Mouse (Mus musculus): ENCODE measurements at regions not wholly inside any gene's neighbourhood (a gene's known extent, or its start where the extent isn't known, plus 50 kb on each side); places are given as distances from the start of the nearest gene placed in this dataset.

DNA sequence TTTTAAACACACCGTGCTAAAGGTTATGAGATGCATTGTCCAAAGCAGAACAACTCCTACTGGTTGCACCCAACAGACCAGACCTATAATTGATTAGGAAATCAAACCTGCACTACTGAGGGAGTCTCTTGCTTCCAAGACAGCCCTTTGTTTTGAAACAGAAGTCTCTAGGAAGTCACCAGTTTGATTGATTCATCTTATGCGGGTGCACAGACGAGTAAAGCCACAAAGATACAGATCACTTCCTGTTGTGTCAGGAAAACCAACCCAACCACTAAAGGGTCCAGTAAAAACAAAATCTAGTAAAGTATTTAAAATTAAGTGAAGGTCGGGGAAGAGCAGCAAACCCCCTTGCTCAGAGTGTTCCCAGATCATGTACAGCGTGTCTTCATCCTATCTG lies 58.3 kb upstream of the N6amt1 start:
- Histone ChIP-seq H3K9ac (ENCODE audit: low read length) (no peak overlapping the region), H3K4me1 (ENCODE audit: control insufficient read depth, insufficient read depth, low read length) (no peaks in the 10 kb centered on the region), H3K27ac (ENCODE audit: low read length) (no peak overlapping the region), H3K27me3 (ENCODE audit: control insufficient read depth, insufficient read depth, low read length) (no peaks in the 10 kb centered on the region), H3K9me3 (replicated peaks; ENCODE audit: control insufficient read depth, low read length) (no peaks in the 10 kb centered on the region), H3K4me3 (replicated peaks; ENCODE audit: low read length) (no peak overlapping the region), H3K4me2 (ENCODE audit: low read depth, low read length) (no peak overlapping the region), H3K36me3 (ENCODE audit: control insufficient read depth, insufficient read depth, low read length) (no peaks in the 10 kb centered on the region)
- no peak for ATAC-seq (ENCODE audit: insufficient read depth, low FRiP score)
- 68% methylated on average over 5 of the region's 5 CpGs for WGBS

DNA sequence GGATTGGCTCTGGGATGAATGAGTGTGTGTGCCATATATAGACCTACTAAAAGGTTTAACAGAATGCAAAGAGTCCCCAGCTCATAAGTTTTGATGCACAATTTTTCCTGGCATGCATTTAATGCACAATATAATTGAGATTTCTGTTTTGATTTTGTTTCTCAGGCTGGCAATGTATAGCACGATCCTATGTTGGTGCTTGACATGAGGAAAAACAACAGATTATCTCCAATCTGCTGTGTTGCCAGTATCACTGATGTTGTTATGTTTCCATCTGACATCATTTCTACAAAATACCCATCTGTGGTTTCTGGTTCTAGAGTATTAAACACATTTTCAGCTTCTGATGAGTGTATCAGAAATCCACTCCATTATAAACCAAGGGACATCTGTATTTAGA lies 61.2 kb upstream of the N6amt1 start:
- Histone ChIP-seq H3K27me3 (ENCODE audit: control insufficient read depth, insufficient read depth, low read length) (no peaks in the 10 kb centered on the region), H3K9me3 (replicated peaks; ENCODE audit: control insufficient read depth, low read length) (no peaks in the 10 kb centered on the region), H3K4me2 (ENCODE audit: low read depth, low read length) (no peak overlapping the region), H3K27ac (ENCODE audit: low read length) (no peak overlapping the region), H3K4me3 (replicated peaks; ENCODE audit: low read length) (no peak overlapping the region), H3K4me1 (ENCODE audit: control insufficient read depth, insufficient read depth, low read length) (no peaks in the 10 kb centered on the region), H3K36me3 (ENCODE audit: control insufficient read depth, insufficient read depth, low read length) (no peaks in the 10 kb centered on the region), H3K9ac (ENCODE audit: low read length) (no peak overlapping the region)
- no peak for ATAC-seq (ENCODE audit: insufficient read depth, low FRiP score)
- WGBS, result 100% methylated on average over 1 of the region's 1 CpGs

DNA sequence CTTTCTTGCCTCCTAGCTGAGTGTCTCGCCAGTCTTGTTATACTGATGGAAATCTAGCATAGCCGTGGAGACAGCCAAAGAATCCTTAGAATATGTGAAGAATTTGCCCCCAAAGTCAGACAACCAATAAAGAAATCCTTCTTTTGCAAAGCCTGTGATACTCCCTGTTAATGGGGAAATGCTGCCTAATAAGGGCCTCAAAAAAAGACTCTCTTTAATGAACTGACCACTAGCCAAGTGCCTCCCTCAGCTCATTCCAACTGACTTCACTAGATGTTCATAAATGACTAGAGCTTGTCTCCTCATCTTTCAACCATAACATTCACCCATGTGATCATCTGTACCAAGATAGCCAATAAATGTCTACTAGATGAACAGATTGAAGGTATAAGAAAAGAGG lies 62.3 kb upstream of the N6amt1 start:
- 73% methylated on average over 2 of the region's 2 CpGs for WGBS
- H3K27me3 ChIP-seq (ENCODE audit: control insufficient read depth, insufficient read depth, low read length), result no peaks in the 10 kb centered on the region
- ATAC-seq (ENCODE audit: insufficient read depth, low FRiP score), result no peak

DNA sequence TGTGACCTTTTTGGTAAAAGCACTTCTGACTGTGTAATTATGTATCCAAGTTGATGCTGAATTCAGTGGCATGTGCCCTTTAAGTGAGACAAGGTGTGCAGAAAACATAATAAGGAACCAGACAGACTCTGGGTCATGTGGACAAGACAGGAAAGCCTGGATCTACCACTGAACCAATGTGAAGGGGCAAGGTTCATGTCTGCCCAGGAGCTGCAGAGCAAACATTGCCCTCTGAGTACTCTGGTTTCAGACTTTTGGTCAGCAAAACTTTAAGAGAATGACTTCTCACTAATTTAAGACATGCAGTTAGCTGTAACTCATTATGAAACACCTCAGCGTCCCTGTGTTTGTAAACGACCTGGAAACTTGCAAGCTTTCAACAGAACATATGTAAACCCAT lies 68.3 kb upstream of the N6amt1 start:
- Histone ChIP-seq H3K4me1 (ENCODE audit: control insufficient read depth, insufficient read depth, low read length) (no peaks in the 10 kb centered on the region), H3K36me3 (ENCODE audit: control insufficient read depth, insufficient read depth, low read length) (no peaks in the 10 kb centered on the region), H3K4me3 (replicated peaks; ENCODE audit: low read length) (no peak overlapping the region), H3K9me3 (replicated peaks; ENCODE audit: control insufficient read depth, low read length) (no peaks in the 10 kb centered on the region), H3K27ac (ENCODE audit: low read length) (no peak overlapping the region), H3K4me2 (ENCODE audit: low read depth, low read length) (no peak overlapping the region), H3K27me3 (ENCODE audit: control insufficient read depth, insufficient read depth, low read length) (no peaks in the 10 kb centered on the region), H3K9ac (ENCODE audit: low read length) (no peak overlapping the region)
- ATAC-seq (ENCODE audit: insufficient read depth, low FRiP score), result no peak
- WGBS, result 76% methylated on average over 2 of the region's 2 CpGs

More for the DNA sequence above, 62.3 kb upstream of the N6amt1 start:
- Histone ChIP-seq H3K9ac (ENCODE audit: low read length) (no peak overlapping the region), H3K27ac (ENCODE audit: low read length) (no peak overlapping the region), H3K4me3 (replicated peaks; ENCODE audit: low read length) (no peak overlapping the region), H3K9me3 (replicated peaks; ENCODE audit: control insufficient read depth, low read length) (no peaks in the 10 kb centered on the region), H3K36me3 (ENCODE audit: control insufficient read depth, insufficient read depth, low read length) (no peaks in the 10 kb centered on the region), H3K4me1 (ENCODE audit: control insufficient read depth, insufficient read depth, low read length) (no peaks in the 10 kb centered on the region), H3K4me2 (ENCODE audit: low read depth, low read length) (no peak overlapping the region)

DNA sequence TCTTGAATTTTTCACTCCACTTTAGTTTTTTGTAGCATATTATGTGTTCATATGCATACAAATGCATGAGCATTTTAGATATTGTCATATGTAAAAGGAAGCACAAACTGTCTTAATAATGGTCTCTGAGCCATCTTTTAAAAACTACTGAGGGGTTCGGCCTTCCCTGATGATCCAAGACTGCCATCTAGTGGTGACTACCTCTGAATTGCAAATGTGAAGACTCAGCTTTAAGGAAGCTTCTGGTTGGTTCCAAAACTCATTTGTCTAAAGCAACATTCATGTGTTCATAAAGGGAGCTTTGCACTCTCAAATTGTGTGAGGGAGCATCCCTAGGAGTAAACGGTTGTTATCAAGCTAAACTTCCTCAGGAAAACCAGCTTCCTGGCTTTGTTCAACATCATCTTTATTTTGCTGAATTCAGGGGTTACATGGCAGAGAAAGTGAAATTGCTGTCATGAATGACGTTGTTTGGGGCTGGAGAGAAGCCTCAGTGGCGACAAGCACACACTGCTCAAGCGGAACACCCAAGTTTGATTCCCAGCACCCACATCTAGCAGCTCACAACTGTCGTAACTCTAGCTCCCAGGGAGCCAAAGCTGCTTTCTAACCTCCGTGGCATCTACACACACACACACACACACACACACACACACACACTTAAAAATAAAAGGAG lies 69.0 kb upstream of the N6amt1 start:
- Histone ChIP-seq H3K36me3 (ENCODE audit: control insufficient read depth, insufficient read depth, low read length) (no peaks in the 10 kb centered on the region), H3K9me3 (replicated peaks; ENCODE audit: control insufficient read depth, low read length) (no peaks in the 10 kb centered on the region), H3K27me3 (ENCODE audit: control insufficient read depth, insufficient read depth, low read length) (no peaks in the 10 kb centered on the region), H3K9ac (ENCODE audit: low read length) (no peak overlapping the region), H3K4me3 (replicated peaks; ENCODE audit: low read length) (no peak overlapping the region), H3K4me2 (ENCODE audit: low read depth, low read length) (no peak overlapping the region), H3K27ac (ENCODE audit: low read length) (no peak overlapping the region), H3K4me1 (ENCODE audit: control insufficient read depth, insufficient read depth, low read length) (no peaks in the 10 kb centered on the region)
- no peak for ATAC-seq (ENCODE audit: insufficient read depth, low FRiP score)
- WGBS, result 50% methylated on average over 7 of the region's 7 CpGs

DNA sequence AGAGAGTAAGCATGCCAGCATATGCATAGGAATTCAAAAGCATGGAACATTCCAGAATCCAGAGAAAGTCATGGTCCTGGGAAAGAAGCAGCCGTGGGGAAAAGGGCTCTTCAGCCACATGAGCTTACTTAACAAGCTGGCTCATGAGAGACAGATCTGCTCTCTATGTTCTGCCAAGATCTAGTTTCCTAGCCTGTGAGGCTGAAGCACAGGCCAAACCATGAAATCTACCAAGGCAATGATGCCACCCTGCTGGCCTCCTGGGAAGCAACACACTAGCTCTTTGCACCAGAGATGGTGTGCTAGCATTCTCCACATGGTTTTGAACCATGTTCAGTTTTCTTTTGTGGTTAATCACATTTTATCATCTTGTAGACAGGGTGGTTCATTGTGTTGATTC lies 75.5 kb upstream of the N6amt1 start:
- H3K36me3 ChIP-seq (ENCODE audit: control insufficient read depth, insufficient read depth, low read length), result no peaks in the 10 kb centered on the region
- no peaks in the 10 kb centered on the region for H3K9me3 ChIP-seq (replicated peaks; ENCODE audit: control insufficient read depth, low read length)
- no peak overlapping the region for H3K27ac ChIP-seq (ENCODE audit: low read length)
- WGBS, result 61% methylated on average over 1 of the region's 1 CpGs
- H3K4me3 ChIP-seq (replicated peaks; ENCODE audit: low read length), result no peak overlapping the region
- ATAC-seq (ENCODE audit: insufficient read depth, low FRiP score), result no peak
- H3K4me2 ChIP-seq (ENCODE audit: low read depth, low read length), result no peak overlapping the region
- H3K4me1 ChIP-seq (ENCODE audit: control insufficient read depth, insufficient read depth, low read length), result no peaks in the 10 kb centered on the region
- no peak overlapping the region for H3K9ac ChIP-seq (ENCODE audit: low read length)
- no peaks in the 10 kb centered on the region for H3K27me3 ChIP-seq (ENCODE audit: control insufficient read depth, insufficient read depth, low read length)

DNA sequence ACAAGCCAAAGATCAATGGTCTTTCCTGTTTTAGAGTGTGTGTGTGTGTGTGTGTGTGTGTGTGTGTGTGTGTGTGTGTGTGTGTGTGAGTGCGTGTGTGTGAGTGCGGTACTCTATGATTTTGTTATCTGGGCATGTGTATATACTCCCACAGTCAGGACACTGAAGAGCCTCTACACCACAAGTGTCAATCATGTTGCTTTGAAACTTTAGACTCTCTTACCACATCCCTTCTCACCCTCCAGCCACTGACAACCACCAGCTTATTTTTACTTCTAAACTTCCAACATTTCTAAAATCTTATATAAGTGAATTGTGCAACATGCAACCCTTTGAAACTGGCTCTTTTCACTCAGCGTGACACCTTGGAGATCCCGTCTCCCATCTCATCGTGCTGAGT lies 81.6 kb upstream of the N6amt1 start:
- Histone ChIP-seq H3K9me3 (replicated peaks; ENCODE audit: control insufficient read depth, low read length) (no peaks in the 10 kb centered on the region), H3K9ac (ENCODE audit: low read length) (no peak overlapping the region), H3K4me2 (ENCODE audit: low read depth, low read length) (no peak overlapping the region), H3K4me3 (replicated peaks; ENCODE audit: low read length) (no peak overlapping the region), H3K27ac (ENCODE audit: low read length) (no peak overlapping the region), H3K4me1 (ENCODE audit: control insufficient read depth, insufficient read depth, low read length) (no peaks in the 10 kb centered on the region), H3K36me3 (ENCODE audit: control insufficient read depth, insufficient read depth, low read length) (no peaks in the 10 kb centered on the region), H3K27me3 (ENCODE audit: control insufficient read depth, insufficient read depth, low read length) (no peaks in the 10 kb centered on the region)
- 91% methylated on average over 5 of the region's 5 CpGs for WGBS
- ATAC-seq (ENCODE audit: insufficient read depth, low FRiP score), result no peak

DNA sequence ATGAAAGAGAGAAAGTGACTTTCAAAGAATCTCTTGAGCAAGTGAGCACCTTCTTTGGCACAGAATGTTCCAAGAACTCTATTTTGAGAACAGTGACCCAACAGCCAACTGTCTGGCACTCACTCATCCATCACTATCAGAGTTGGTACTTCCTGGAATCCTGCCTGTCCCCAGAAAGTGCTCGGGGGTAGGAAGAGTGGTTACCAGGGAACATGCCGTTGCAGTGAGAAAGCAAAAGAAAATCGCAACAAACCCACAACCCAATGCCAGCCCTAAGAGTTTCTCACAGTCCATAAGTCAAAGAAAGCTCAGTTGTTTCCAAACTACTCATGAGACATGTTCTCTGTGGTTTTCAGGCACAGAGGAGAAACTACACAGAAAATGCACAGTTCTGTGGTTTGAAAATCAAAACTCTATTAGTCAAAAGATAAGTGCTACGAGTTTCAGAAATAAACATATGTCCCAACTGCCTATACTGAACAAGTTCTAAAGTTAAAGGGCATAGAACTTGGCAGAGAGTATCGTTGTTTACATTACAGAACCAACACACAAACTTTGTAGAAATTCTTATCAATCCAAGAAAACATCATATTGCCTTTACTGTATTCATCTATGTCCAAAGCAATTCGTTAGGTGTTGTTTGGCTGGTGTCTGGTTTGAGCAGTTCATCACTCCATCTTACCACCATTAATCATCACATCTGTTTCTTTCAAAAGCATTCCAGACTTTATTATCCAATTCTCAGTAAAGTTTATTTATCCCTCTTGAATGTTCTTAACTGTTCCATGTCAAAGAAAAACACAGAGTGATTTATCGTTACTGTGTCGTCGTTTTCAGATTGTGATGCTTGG lies 85.8 kb upstream of the N6amt1 start:
- Histone ChIP-seq H3K27me3 (ENCODE audit: control insufficient read depth, insufficient read depth, low read length) (no peaks in the 10 kb centered on the region), H3K27ac (ENCODE audit: low read length) (no peak overlapping the region), H3K4me2 (ENCODE audit: low read depth, low read length) (no peak overlapping the region), H3K4me1 (ENCODE audit: control insufficient read depth, insufficient read depth, low read length) (peaks cover 5% of the 10 kb centered on the region; the same call in 1 of the 2 replicates), H3K4me3 (replicated peaks; ENCODE audit: low read length) (no peak overlapping the region), H3K9me3 (replicated peaks; ENCODE audit: control insufficient read depth, low read length) (no peaks in the 10 kb centered on the region), H3K9ac (ENCODE audit: low read length) (no peak overlapping the region), H3K36me3 (ENCODE audit: control insufficient read depth, insufficient read depth, low read length) (no peaks in the 10 kb centered on the region)
- WGBS, result 62% methylated on average over 9 of the region's 9 CpGs
- no peak for ATAC-seq (ENCODE audit: insufficient read depth, low FRiP score)

DNA sequence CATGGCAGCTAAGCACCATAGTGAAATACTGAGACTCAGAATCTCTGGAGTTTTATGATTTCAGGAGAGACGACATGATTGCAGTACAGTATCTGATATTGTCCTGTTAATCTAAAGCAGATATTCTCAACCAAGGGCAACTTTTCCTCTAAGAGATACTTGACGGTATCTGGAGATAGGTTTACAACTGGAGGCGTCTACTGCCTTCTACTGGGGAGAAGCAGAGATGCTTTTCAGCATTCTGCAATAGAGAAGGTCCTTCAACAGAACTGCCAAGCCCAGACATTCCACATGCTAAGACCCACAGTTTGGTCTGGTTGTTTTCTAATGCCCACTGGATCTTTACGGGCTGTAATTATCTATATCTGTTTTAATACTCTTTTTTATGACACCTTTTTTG lies 86.5 kb upstream of the N6amt1 start:
- Histone ChIP-seq H3K4me1 (ENCODE audit: control insufficient read depth, insufficient read depth, low read length) (peaks cover 5% of the 10 kb centered on the region; the same call in 1 of the 2 replicates), H3K27me3 (ENCODE audit: control insufficient read depth, insufficient read depth, low read length) (no peaks in the 10 kb centered on the region), H3K4me3 (replicated peaks; ENCODE audit: low read length) (no peak overlapping the region), H3K4me2 (ENCODE audit: low read depth, low read length) (no peak overlapping the region), H3K9ac (ENCODE audit: low read length) (no peak overlapping the region), H3K27ac (ENCODE audit: low read length) (no peak overlapping the region), H3K36me3 (ENCODE audit: control insufficient read depth, insufficient read depth, low read length) (no peaks in the 10 kb centered on the region), H3K9me3 (replicated peaks; ENCODE audit: control insufficient read depth, low read length) (no peaks in the 10 kb centered on the region)
- ATAC-seq (ENCODE audit: insufficient read depth, low FRiP score), result no peak
- 88% methylated on average over 4 of the region's 4 CpGs for WGBS
